Mouse (Mus musculus) thymus, adult 2 months (tissue): Measurements from ENCODE around the gene Wdr66.

ENCODE experiments used
- CTCF ChIP-seq: fragments of 200-500 bp; IDR thresholded peaks from 2 replicates; pipeline ENCODE4 v1.5.1; 2012; ENCODE audit warnings: mild to moderate bottlenecking, control low read depth, low read length, moderate library complexity, borderline replicate concordance; ENCODE audit not compliant: control insufficient read depth, poor library complexity, insufficient read depth; ENCODE audit errors: extremely low read depth
- POLR2A ChIP-seq: fragments of 200-500 bp; IDR thresholded peaks from 2 replicates; pipeline ENCODE4 v1.6.1; 2012; ENCODE audit warnings: mild to moderate bottlenecking, low read length, control low read depth, moderate library complexity; ENCODE audit not compliant: control insufficient read depth, poor library complexity, insufficient read depth; ENCODE audit errors: extremely low read depth

DNA sequence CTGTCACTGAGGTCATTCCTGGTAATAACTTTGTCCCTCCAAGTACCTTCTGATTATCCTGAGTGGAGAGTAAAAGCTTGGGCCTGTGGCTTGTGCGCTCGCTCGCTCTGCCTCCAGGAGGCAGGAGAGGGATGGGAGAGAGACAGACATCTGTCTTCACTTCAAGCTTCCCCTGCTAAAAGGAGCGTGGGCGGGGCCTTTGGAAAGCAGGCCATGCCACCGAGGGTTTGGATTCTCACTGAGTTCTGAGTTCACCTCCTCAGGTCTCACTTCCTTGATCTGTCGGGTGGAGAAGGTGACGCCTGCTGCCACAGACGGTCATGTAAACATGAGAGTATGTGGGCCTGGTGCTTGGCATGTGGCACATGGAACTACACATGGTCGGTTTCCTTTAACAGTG is 98.5 kb downstream of the Wdr66 start:
- TF ChIP-seq POLR2A (no peak), CTCF (no peak)
